Comparison of ENCODE assay signal across 19 mouse cellular contexts in the genomic region with DNA sequence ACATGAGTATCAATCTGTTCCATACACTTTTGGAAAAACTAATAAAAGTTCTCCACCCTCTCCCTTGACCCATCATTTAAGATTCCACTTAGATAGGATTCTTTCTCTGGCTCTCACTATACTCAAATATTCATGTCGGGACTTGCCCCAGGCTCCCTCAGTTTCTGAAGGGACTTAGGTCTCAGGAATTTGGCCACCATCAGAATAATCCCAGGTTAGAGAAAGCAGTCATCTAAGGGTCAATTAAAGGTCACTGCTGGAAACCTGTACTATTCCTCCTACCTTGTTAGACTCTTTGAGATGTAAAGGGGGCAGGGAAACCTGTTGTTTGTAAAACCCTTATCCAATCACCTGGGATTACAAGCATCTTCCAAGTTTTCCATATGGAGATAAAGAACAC. TPM values are rescaled to one million over a fixed set of nuclear protein-coding genes. Genes with fewer than 3 reads are reported as not detected.
"Had no signal": no experiment of that assay in that cellular context is flagged by ENCODE, and none has a peak within 500 bp of the region (broad histone marks: within the 10 kb centered on the region; RNA-seq: fewer than 3 reads in every experiment).

No protein-coding gene starts in this region.

- ATAC-seq: midbrain, embryonic 15.5 days had no signal

- H3K27ac ChIP-seq: macrophage; midbrain, embryonic 12.5 days; midbrain, embryonic 15.5 days; neural tube, embryonic 12.5 days had no signal

- H3K4me2 ChIP-seq: lung, embryonic 14.5 days; midbrain, embryonic 12.5 days; midbrain, embryonic 15.5 days; neural tube, embryonic 12.5 days had no signal

- H3K9ac ChIP-seq: lung, embryonic 14.5 days; midbrain, embryonic 12.5 days; midbrain, embryonic 15.5 days; neural tube, embryonic 12.5 days had no signal

- H3K27me3 ChIP-seq: midbrain, embryonic 12.5 days; midbrain, embryonic 15.5 days; neural tube, embryonic 12.5 days had no signal

- H3K4me3 ChIP-seq: megakaryocyte, embryonic 14.5 days; midbrain, embryonic 12.5 days; midbrain, embryonic 15.5 days; neural tube, embryonic 12.5 days had no signal

- H3K9me3 ChIP-seq: megakaryocyte, embryonic 14.5 days; midbrain, embryonic 12.5 days; midbrain, embryonic 15.5 days; neural tube, embryonic 12.5 days had no signal

- H3K36me3 ChIP-seq: midbrain, embryonic 12.5 days; midbrain, embryonic 15.5 days; neural tube, embryonic 12.5 days had no signal

- H3K4me1 ChIP-seq: megakaryocyte, embryonic 14.5 days; midbrain, embryonic 12.5 days; midbrain, embryonic 15.5 days; neural tube, embryonic 12.5 days had no signal

- DNase-seq: lung, adult 18-20 months; lung, embryonic 14.5 days; lung, postnatal 10 days; lung, postnatal 36 days; right cerebral cortex, postnatal 25 days; right cerebral cortex, postnatal 4 days; spleen, adult 18-20 months; thymus, adult 18-20 months; thymus, postnatal 14 days; thymus, postnatal 36 days had no signal

RNA-seq across cellular contexts. Expression of gene Wnt2, which starts 53.2 kb away (rescaled TPM):
- total RNA-seq: megakaryocyte progenitor cell, adult 5-6 weeks; midbrain, postnatal 0 days; monocyte, adult 5-6 weeks; neutrophil, adult 5-6 weeks had no signal
- polyA plus RNA-seq: macrophage had no signal
